Mouse (Mus musculus): ENCODE measurements around the gene Rasgef1b. TPM values are rescaled to one million over a fixed set of nuclear protein-coding genes. Genes with fewer than 3 reads are reported as not detected.

The Rasgef1b gene
- polyA plus RNA-seq, 1 experiment from 2014 or later: 8.8 TPM

DNA sequence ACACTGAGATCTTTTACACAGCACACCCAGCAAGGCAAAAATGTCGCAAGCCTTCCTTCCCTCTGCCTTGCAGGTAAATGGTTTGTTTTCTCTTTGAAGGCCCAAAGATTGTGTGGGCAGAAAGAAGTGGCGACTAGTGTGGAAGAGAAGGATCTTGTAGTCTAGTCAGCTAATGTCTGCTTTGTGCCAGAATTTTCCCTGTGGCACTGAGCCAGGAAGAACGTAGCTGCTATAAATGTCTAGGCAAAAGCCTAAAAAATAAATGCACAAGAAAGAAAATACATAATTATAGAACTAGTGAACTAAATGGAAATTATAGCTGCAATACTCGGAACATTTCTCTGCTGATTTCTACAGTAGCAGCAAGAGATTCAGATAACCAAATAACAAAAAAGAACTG, 207.5 kb downstream of the Rasgef1b start:
- Histone ChIP-seq H3K9me3 (ENCODE audit: control insufficient read depth, low read length) (no peaks in the 10 kb centered on the region), H3K4me3 (ENCODE audit: low read length) (no peak overlapping the region), H3K36me3 (ENCODE audit: control insufficient read depth, insufficient read depth, low read length) (no peaks in the 10 kb centered on the region), H3K4me2 (replicated peaks; ENCODE audit: low read depth, low read length) (no peak overlapping the region), H3K9ac (ENCODE audit: low read depth, low read length) (no peak overlapping the region), H3K4me1 (ENCODE audit: control insufficient read depth, insufficient read depth, low read length) (no peaks in the 10 kb centered on the region), H3K27me3 (ENCODE audit: control insufficient read depth, insufficient read depth, low read length) (no peaks in the 10 kb centered on the region), H3K27ac (ENCODE audit: low read depth, low read length) (no peak overlapping the region)
- WGBS: 68% methylated on average over 4 of the region's 4 CpGs
- no peak for ATAC-seq (ENCODE audit: low FRiP score, low TSS enrichment)

GRCm38 (mm10) chr5:99519556-99519955, 209.3 kb downstream of the Rasgef1b start:
- no peak overlapping the region for H3K9ac ChIP-seq (ENCODE audit: low read depth, low read length)
- H3K9me3 ChIP-seq (ENCODE audit: control insufficient read depth, low read length): no peaks in the 10 kb centered on the region
- no peak overlapping the region for H3K4me2 ChIP-seq (replicated peaks; ENCODE audit: low read depth, low read length)
- H3K27me3 ChIP-seq (ENCODE audit: control insufficient read depth, insufficient read depth, low read length): no peaks in the 10 kb centered on the region
- no peaks in the 10 kb centered on the region for H3K4me1 ChIP-seq (ENCODE audit: control insufficient read depth, insufficient read depth, low read length)
- H3K27ac ChIP-seq (ENCODE audit: low read depth, low read length): no peak overlapping the region
- no peaks in the 10 kb centered on the region for H3K36me3 ChIP-seq (ENCODE audit: control insufficient read depth, insufficient read depth, low read length)
- H3K4me3 ChIP-seq (ENCODE audit: low read length): no peak overlapping the region
- 91% methylated on average over 2 of the region's 2 CpGs for WGBS
- ATAC-seq (ENCODE audit: low FRiP score, low TSS enrichment): no peak

- Histone ChIP-seq H3K9me3 (ENCODE audit: control insufficient read depth, low read length) (no peaks in the 10 kb centered on the region), H3K27me3 (ENCODE audit: control insufficient read depth, insufficient read depth, low read length) (no peaks in the 10 kb centered on the region), H3K36me3 (ENCODE audit: control insufficient read depth, insufficient read depth, low read length) (no peaks in the 10 kb centered on the region), H3K9ac (ENCODE audit: low read depth, low read length) (no peak overlapping the region), H3K4me3 (ENCODE audit: low read length) (no peak overlapping the region), H3K27ac (ENCODE audit: low read depth, low read length) (no peak overlapping the region), H3K4me1 (ENCODE audit: control insufficient read depth, insufficient read depth, low read length) (no peaks in the 10 kb centered on the region), H3K4me2 (replicated peaks; ENCODE audit: low read depth, low read length) (no peak overlapping the region)
- no peak for ATAC-seq (ENCODE audit: low FRiP score, low TSS enrichment)
- 79% methylated on average over 4 of the region's 4 CpGs for WGBS
Observed at GRCm38 (mm10) chr5:99519023-99519422, 209.8 kb downstream of the Rasgef1b start.

GRCm38 (mm10) chr5:99516207-99516606, 212.7 kb downstream of the Rasgef1b start:
- H3K4me2 ChIP-seq (replicated peaks; ENCODE audit: low read depth, low read length): no peak overlapping the region
- H3K9me3 ChIP-seq (ENCODE audit: control insufficient read depth, low read length): no peaks in the 10 kb centered on the region
- no peaks in the 10 kb centered on the region for H3K36me3 ChIP-seq (ENCODE audit: control insufficient read depth, insufficient read depth, low read length)
- no peak overlapping the region for H3K9ac ChIP-seq (ENCODE audit: low read depth, low read length)
- WGBS: 79% methylated on average over 5 of the region's 5 CpGs
- no peak overlapping the region for H3K27ac ChIP-seq (ENCODE audit: low read depth, low read length)
- ATAC-seq (ENCODE audit: low FRiP score, low TSS enrichment): no peak
- H3K4me1 ChIP-seq (ENCODE audit: control insufficient read depth, insufficient read depth, low read length): no peaks in the 10 kb centered on the region
- no peaks in the 10 kb centered on the region for H3K27me3 ChIP-seq (ENCODE audit: control insufficient read depth, insufficient read depth, low read length)
- no peak overlapping the region for H3K4me3 ChIP-seq (ENCODE audit: low read length)

- Histone ChIP-seq H3K27ac (ENCODE audit: low read depth, low read length) (no peak overlapping the region), H3K4me3 (ENCODE audit: low read length) (no peak overlapping the region), H3K9ac (ENCODE audit: low read depth, low read length) (no peak overlapping the region), H3K36me3 (ENCODE audit: control insufficient read depth, insufficient read depth, low read length) (no peaks in the 10 kb centered on the region), H3K27me3 (ENCODE audit: control insufficient read depth, insufficient read depth, low read length) (no peaks in the 10 kb centered on the region), H3K9me3 (ENCODE audit: control insufficient read depth, low read length) (no peaks in the 10 kb centered on the region), H3K4me1 (ENCODE audit: control insufficient read depth, insufficient read depth, low read length) (no peaks in the 10 kb centered on the region), H3K4me2 (replicated peaks; ENCODE audit: low read depth, low read length) (no peak overlapping the region)
- 64% methylated on average over 4 of the region's 4 CpGs for WGBS
- ATAC-seq (ENCODE audit: low FRiP score, low TSS enrichment): no peak
Observed at GRCm38 (mm10) chr5:99515764-99516163, 213.1 kb downstream of the Rasgef1b start.

DNA sequence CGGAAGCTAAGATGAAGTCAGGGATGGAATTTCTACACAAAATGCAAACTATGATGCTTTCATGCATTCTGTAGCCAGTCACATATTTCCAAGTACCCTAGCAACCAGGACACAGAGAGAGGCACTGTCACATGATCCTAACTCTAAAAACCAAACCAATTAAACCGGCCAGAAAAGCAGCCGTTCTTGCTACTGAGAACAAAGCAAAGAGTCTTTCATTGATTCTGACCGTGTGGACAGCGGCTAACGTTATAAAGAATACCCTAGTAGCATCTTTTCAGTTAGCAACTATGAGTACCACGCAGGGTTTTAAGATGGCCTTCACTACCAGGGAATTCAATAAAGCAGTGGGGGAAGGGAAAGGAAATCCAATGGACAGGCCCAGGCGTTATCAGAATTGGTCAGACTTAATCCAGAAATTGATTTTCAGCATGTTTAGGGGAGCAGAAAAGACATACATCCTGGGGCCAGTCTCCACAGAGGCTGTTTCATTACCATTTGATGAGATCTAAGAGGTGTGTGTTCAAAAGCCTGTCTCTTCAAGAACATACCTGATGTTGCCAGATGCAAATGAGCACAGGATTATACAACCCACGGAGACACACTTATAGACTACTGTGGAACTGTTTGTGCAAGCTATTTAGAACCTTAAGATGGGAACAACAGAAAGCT, 215.5 kb downstream of the Rasgef1b start:
- Histone ChIP-seq H3K27me3 (ENCODE audit: control insufficient read depth, insufficient read depth, low read length) (no peaks in the 10 kb centered on the region), H3K4me3 (ENCODE audit: low read length) (no peak overlapping the region), H3K4me1 (ENCODE audit: control insufficient read depth, insufficient read depth, low read length) (no peaks in the 10 kb centered on the region), H3K27ac (ENCODE audit: low read depth, low read length) (no peak overlapping the region), H3K9ac (ENCODE audit: low read depth, low read length) (no peak overlapping the region), H3K9me3 (ENCODE audit: control insufficient read depth, low read length) (no peaks in the 10 kb centered on the region), H3K36me3 (ENCODE audit: control insufficient read depth, insufficient read depth, low read length) (no peaks in the 10 kb centered on the region), H3K4me2 (replicated peaks; ENCODE audit: low read depth, low read length) (no peak overlapping the region)
- WGBS: 80% methylated on average over 9 of the region's 9 CpGs
- ATAC-seq (ENCODE audit: low FRiP score, low TSS enrichment): no peak

DNA sequence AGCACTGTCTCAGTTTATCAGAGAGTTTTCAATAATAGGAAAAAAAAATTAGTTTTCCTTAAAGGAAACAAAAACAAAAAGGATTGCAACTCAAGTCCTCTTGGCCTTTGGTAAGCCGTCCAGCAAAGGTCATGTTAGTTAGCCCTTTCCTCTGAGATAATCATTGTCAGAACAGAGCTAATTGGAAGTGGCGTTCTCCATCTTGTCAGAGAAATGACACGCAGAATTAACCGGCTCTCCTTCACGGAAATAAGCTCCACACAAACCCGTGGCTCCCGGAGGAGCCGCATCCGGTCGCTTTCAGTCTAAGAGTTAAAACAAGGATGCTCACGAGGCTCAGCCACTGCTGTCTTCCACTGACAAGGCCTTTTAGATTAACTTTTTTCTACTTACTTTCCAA, 217.8 kb downstream of the Rasgef1b start:
- Histone ChIP-seq H3K9ac (ENCODE audit: low read depth, low read length) (no peak overlapping the region), H3K27ac (ENCODE audit: low read depth, low read length) (no peak overlapping the region), H3K36me3 (ENCODE audit: control insufficient read depth, insufficient read depth, low read length) (no peaks in the 10 kb centered on the region), H3K4me1 (ENCODE audit: control insufficient read depth, insufficient read depth, low read length) (no peaks in the 10 kb centered on the region), H3K4me2 (replicated peaks; ENCODE audit: low read depth, low read length) (no peak overlapping the region), H3K4me3 (ENCODE audit: low read length) (no peak overlapping the region), H3K27me3 (ENCODE audit: control insufficient read depth, insufficient read depth, low read length) (no peaks in the 10 kb centered on the region), H3K9me3 (ENCODE audit: control insufficient read depth, low read length) (no peaks in the 10 kb centered on the region)
- 69% methylated on average over 11 of the region's 11 CpGs for WGBS
- no peak for ATAC-seq (ENCODE audit: low FRiP score, low TSS enrichment)

DNA sequence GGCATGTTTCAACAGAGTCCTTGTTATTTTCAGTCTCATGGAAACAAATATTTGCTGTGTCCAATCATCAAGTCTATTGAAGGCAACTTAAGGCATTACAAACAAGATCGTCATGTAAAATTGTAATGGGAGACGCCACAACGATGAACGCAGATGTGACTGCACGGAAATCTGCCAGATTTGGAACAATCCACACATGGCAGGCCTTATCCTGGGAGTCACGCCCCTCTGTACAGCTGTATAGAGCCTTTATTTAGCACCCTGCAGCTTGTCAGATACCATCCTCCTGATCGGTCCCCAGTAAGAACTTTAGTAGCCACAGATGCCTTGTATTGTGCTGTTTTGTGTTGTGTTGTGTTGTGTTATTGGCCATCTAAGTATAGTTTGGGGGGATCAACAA, 222.8 kb downstream of the Rasgef1b start:
- Histone ChIP-seq H3K4me1 (ENCODE audit: control insufficient read depth, insufficient read depth, low read length) (no peaks in the 10 kb centered on the region), H3K27me3 (ENCODE audit: control insufficient read depth, insufficient read depth, low read length) (no peaks in the 10 kb centered on the region), H3K36me3 (ENCODE audit: control insufficient read depth, insufficient read depth, low read length) (no peaks in the 10 kb centered on the region), H3K27ac (ENCODE audit: low read depth, low read length) (no peak overlapping the region), H3K9me3 (ENCODE audit: control insufficient read depth, low read length) (no peaks in the 10 kb centered on the region), H3K9ac (ENCODE audit: low read depth, low read length) (no peak overlapping the region), H3K4me3 (ENCODE audit: low read length) (no peak overlapping the region), H3K4me2 (replicated peaks; ENCODE audit: low read depth, low read length) (no peak overlapping the region)
- ATAC-seq (ENCODE audit: low FRiP score, low TSS enrichment): no peak
- 93% methylated on average over 7 of the region's 7 CpGs for WGBS

DNA sequence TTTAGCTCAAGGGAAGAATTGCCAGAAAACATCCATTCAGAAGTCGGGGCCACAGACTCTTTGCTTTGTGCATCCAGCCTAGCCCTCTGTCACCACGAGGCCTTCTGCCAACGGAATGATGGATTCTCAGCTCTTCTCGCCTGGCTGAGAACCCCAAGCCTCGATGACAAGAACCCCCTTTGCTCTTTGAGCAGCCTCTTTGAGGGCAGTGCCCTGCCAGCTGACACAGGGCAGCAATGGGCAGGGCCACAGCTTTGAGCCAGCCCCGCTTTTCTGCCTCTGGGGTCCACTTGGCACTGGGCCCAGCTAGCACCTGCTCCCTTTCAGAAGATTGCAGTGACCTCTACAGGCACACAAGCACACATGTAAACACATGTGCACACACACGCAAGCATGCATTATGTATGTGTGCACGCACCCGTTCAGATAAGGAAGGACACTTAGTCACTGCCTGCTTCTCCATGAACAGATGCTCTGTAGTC, 224.5 kb downstream of the Rasgef1b start:
- 75% methylated on average over 9 of the region's 9 CpGs for WGBS
- Histone ChIP-seq H3K4me2 (replicated peaks; ENCODE audit: low read depth, low read length) (no peak overlapping the region), H3K4me3 (ENCODE audit: low read length) (no peak overlapping the region), H3K27ac (ENCODE audit: low read depth, low read length) (no peak overlapping the region), H3K27me3 (ENCODE audit: control insufficient read depth, insufficient read depth, low read length) (no peaks in the 10 kb centered on the region), H3K4me1 (ENCODE audit: control insufficient read depth, insufficient read depth, low read length) (no peaks in the 10 kb centered on the region), H3K36me3 (ENCODE audit: control insufficient read depth, insufficient read depth, low read length) (no peaks in the 10 kb centered on the region), H3K9me3 (ENCODE audit: control insufficient read depth, low read length) (no peaks in the 10 kb centered on the region), H3K9ac (ENCODE audit: low read depth, low read length) (no peak overlapping the region)
- ATAC-seq (ENCODE audit: low FRiP score, low TSS enrichment): no peak

Measured in kidney, embryonic 14.5 days (tissue).